Mouse (Mus musculus) forebrain, embryonic 13.5 days (tissue): ENCODE measurements around the gene Cadm4. TPM values are rescaled to one million over a fixed set of nuclear protein-coding genes. Genes with fewer than 3 reads are reported as not detected.

Experiments used
- ATAC-seq: fragments of 200-750 bp; cut with Nextera tagmentation; 2 replicates; pipeline ENCODE4 v1.8.0; 2017
- H3K27ac ChIP-seq: fragments of 300-500 bp; sonication (generic); 2 replicates; pipeline ENCODE4 v1.5.1; 2015; ENCODE audit warnings: inconsistent platforms, mild to moderate bottlenecking, moderate library complexity
- H3K27me3 ChIP-seq: fragments of 300-500 bp; sonication (generic); 2 replicates; pipeline ENCODE4 v1.6.1; 2015; ENCODE audit warnings: mild to moderate bottlenecking, inconsistent platforms
- H3K36me3 ChIP-seq: fragments of 300-500 bp; sonication (generic); 2 replicates; pipeline ENCODE4 v1.6.1; 2015; ENCODE audit warnings: mild to moderate bottlenecking, inconsistent platforms; ENCODE audit not compliant: poor library complexity, severe bottlenecking
- H3K4me1 ChIP-seq: fragments of 300-500 bp; sonication (generic); 2 replicates; pipeline ENCODE4 v1.6.1; 2015; ENCODE audit warnings: inconsistent platforms
- H3K4me2 ChIP-seq: fragments of 300-500 bp; sonication (generic); 2 replicates; pipeline ENCODE4 v1.6.1; 2015; ENCODE audit warnings: inconsistent platforms, mild to moderate bottlenecking, moderate library complexity
- H3K4me3 ChIP-seq: fragments of 300-500 bp; sonication (generic); 2 replicates; pipeline ENCODE4 v1.5.1; 2015; ENCODE audit warnings: mild to moderate bottlenecking, inconsistent platforms
- H3K9ac ChIP-seq: fragments of 300-500 bp; sonication (generic); 2 replicates; pipeline ENCODE4 v1.6.1; 2015; ENCODE audit warnings: mild to moderate bottlenecking, inconsistent platforms
- H3K9me3 ChIP-seq: fragments of 300-500 bp; sonication (generic); replicated peaks from 2 replicates; pipeline ENCODE4 v1.6.1; 2016; ENCODE audit warnings: inconsistent platforms
- WGBS: fragments of 180-500 bp; shearing (Covaris S2); methylation state at CpG from one replicate; pipeline ENCODE4 v1.1.7; 2015; 5-methylcytosine and 5-hydroxymethylcytosine counted together
- polyA plus RNA-seq: library from polyadenylated mRNA; unstranded; fragments of >200 nt; fragmentation: Nextera tagmentation; extraction: Ambion mirVana; gene quantifications from 2 replicates; pipeline ENCODE4 v1.2.1, GENCODE M21; 2015

The Cadm4 gene
- polyA plus RNA-seq, 1 experiment from 2014 or later, result 45.8 TPM

- H3K4me3 ChIP-seq, result no peak overlapping the region
- H3K9ac ChIP-seq, result no peak overlapping the region
- H3K4me2 ChIP-seq, result no peak overlapping the region
- H3K27me3 ChIP-seq, result no peaks in the 10 kb centered on the region
- WGBS, result 85% methylated on average over 6 of the region's 6 CpGs
- no peaks in the 10 kb centered on the region; the same call in 1 of the 2 replicates for H3K9me3 ChIP-seq
- no peaks in the 10 kb centered on the region for H3K4me1 ChIP-seq
- H3K27ac ChIP-seq, result no peak overlapping the region
- no peak for ATAC-seq
- peaks cover 1% of the 10 kb centered on the region; the same call in 1 of the 2 replicates for H3K36me3 ChIP-seq
Measured at GRCm38 (mm10) chr7:24523723-24524122, 41.9 kb downstream of the Cadm4 start.

GRCm38 (mm10) chr7:24524978-24525377 is 43.2 kb downstream of the Cadm4 start:
- Histone ChIP-seq H3K27ac (no peak overlapping the region), H3K9me3 (no peaks in the 10 kb centered on the region), H3K4me1 (peaks cover 10% of the 10 kb centered on the region), H3K27me3 (no peaks in the 10 kb centered on the region), H3K4me3 (no peak overlapping the region), H3K36me3 (no peaks in the 10 kb centered on the region), H3K9ac (no peak overlapping the region), H3K4me2 (no peak overlapping the region)
- no peak for ATAC-seq
- 80% methylated on average over 6 of the region's 6 CpGs for WGBS

- no peak overlapping the region for H3K27ac ChIP-seq
- ATAC-seq, result no peak
- no peak overlapping the region for H3K4me3 ChIP-seq
- WGBS, result 87% methylated on average over 12 of the region's 12 CpGs
- no peaks in the 10 kb centered on the region for H3K9me3 ChIP-seq
- no peak overlapping the region for H3K4me2 ChIP-seq
- H3K4me1 ChIP-seq, result peaks cover 10% of the 10 kb centered on the region
- H3K27me3 ChIP-seq, result no peaks in the 10 kb centered on the region
- H3K36me3 ChIP-seq, result no peaks in the 10 kb centered on the region
- no peak overlapping the region for H3K9ac ChIP-seq
Measured at GRCm38 (mm10) chr7:24525686-24526420, 44.0 kb downstream of the Cadm4 start.

GRCm38 (mm10) chr7:24528861-24529260 is 47.0 kb downstream of the Cadm4 start:
- Histone ChIP-seq H3K9ac (no peak overlapping the region), H3K4me2 (no peak overlapping the region), H3K27ac (no peak overlapping the region), H3K4me3 (no peak overlapping the region), H3K27me3 (peaks cover 10% of the 10 kb centered on the region), H3K9me3 (no peaks in the 10 kb centered on the region), H3K4me1 (peaks cover 35% of the 10 kb centered on the region), H3K36me3 (peaks cover 8% of the 10 kb centered on the region)
- no peak for ATAC-seq
- 95% methylated on average over 11 of the region's 11 CpGs for WGBS

- H3K9me3 ChIP-seq, result no peaks in the 10 kb centered on the region
- H3K27ac ChIP-seq, result peak overlapping the region; percentile 89; the same call in 1 of the 2 replicates
- peaks cover 42% of the 10 kb centered on the region for H3K4me1 ChIP-seq
- peak overlapping the region; percentile 74 for H3K4me3 ChIP-seq
- peak overlapping the region; percentile 94 for H3K4me2 ChIP-seq
- no peak for ATAC-seq
- H3K27me3 ChIP-seq, result peaks cover 15% of the 10 kb centered on the region
- WGBS, result 55% methylated on average over 11 of the region's 11 CpGs
- H3K9ac ChIP-seq, result peak overlapping the region; percentile 96
- peaks cover 15% of the 10 kb centered on the region for H3K36me3 ChIP-seq
Measured at GRCm38 (mm10) chr7:24529580-24529979, 47.8 kb downstream of the Cadm4 start.

- peaks cover 15% of the 10 kb centered on the region for H3K27me3 ChIP-seq
- H3K36me3 ChIP-seq, result peaks cover 23% of the 10 kb centered on the region
- WGBS, result under 1% methylated on average over 44 of the region's 44 CpGs
- H3K27ac ChIP-seq, result peak within 1 kb of the TSS; percentile 89
- peak within 1 kb of the TSS; percentile 74 for H3K4me3 ChIP-seq
- H3K4me2 ChIP-seq, result peak within 1 kb of the TSS; percentile 94
- no peaks in the 10 kb centered on the region for H3K9me3 ChIP-seq
- peaks cover 46% of the 10 kb centered on the region for H3K4me1 ChIP-seq
- H3K9ac ChIP-seq, result peak within 1 kb of the TSS; percentile 96
- ATAC-seq, result peak; percentile 96
Measured at GRCm38 (mm10) chr7:24530062-24530931, 48.5 kb downstream of the Cadm4 start, which contains the start of gene Irgq. Irgq (plus strand) TSS chr7:24530689.

GRCm38 (mm10) chr7:24531211-24531971 is 49.6 kb downstream of the Cadm4 start:
- peak overlapping the region; percentile 94 for H3K4me2 ChIP-seq
- peaks cover 34% of the 10 kb centered on the region for H3K36me3 ChIP-seq
- peaks cover 46% of the 10 kb centered on the region for H3K4me1 ChIP-seq
- ATAC-seq, result peak; percentile 65
- peak overlapping the region; percentile 89 for H3K27ac ChIP-seq
- peaks cover 15% of the 10 kb centered on the region for H3K27me3 ChIP-seq
- under 1% methylated on average over 43 of the region's 43 CpGs for WGBS
- peak overlapping the region; percentile 74 for H3K4me3 ChIP-seq
- no peaks in the 10 kb centered on the region for H3K9me3 ChIP-seq
- H3K9ac ChIP-seq, result peak overlapping the region; percentile 96

GRCm38 (mm10) chr7:24533031-24533571 is 51.3 kb downstream of the Cadm4 start:
- peak overlapping the region; percentile 12; the same call in 1 of the 2 replicates for H3K4me3 ChIP-seq
- 63% methylated on average over 28 of the region's 28 CpGs for WGBS
- no peak for ATAC-seq
- peaks cover 15% of the 10 kb centered on the region for H3K27me3 ChIP-seq
- H3K4me2 ChIP-seq, result peak overlapping the region; percentile 47; the same call in 1 of the 2 replicates
- H3K9ac ChIP-seq, result 0 out of 2 replicates have a peak overlapping the region, but pooled peaks have one; percentile 18
- peaks cover 50% of the 10 kb centered on the region for H3K4me1 ChIP-seq
- H3K27ac ChIP-seq, result no peak overlapping the region
- H3K9me3 ChIP-seq, result no peaks in the 10 kb centered on the region
- H3K36me3 ChIP-seq, result peaks cover 38% of the 10 kb centered on the region

- Histone ChIP-seq H3K4me3 (peak overlapping the region; percentile 12), H3K4me2 (peak overlapping the region; percentile 47), H3K9ac (peak overlapping the region; percentile 48), H3K36me3 (peaks cover 41% of the 10 kb centered on the region), H3K4me1 (peaks cover 50% of the 10 kb centered on the region), H3K9me3 (no peaks in the 10 kb centered on the region), H3K27me3 (peaks cover 15% of the 10 kb centered on the region), H3K27ac (no peak overlapping the region)
- WGBS, result 14% methylated on average over 40 of the region's 42 CpGs
- no peak for ATAC-seq
Measured at GRCm38 (mm10) chr7:24533806-24534205, 52.0 kb downstream of the Cadm4 start.

GRCm38 (mm10) chr7:24534301-24534700 is 52.5 kb downstream of the Cadm4 start:
- Histone ChIP-seq H3K4me1 (peaks cover 46% of the 10 kb centered on the region), H3K27ac (no peak overlapping the region), H3K36me3 (peaks cover 44% of the 10 kb centered on the region), H3K27me3 (peaks cover 15% of the 10 kb centered on the region), H3K4me3 (peak overlapping the region; percentile 12), H3K9ac (peak overlapping the region; percentile 48; the same call in 1 of the 2 replicates), H3K9me3 (no peaks in the 10 kb centered on the region), H3K4me2 (peak overlapping the region; percentile 47)
- WGBS, result 38% methylated on average over 19 of the region's 19 CpGs
- no peak for ATAC-seq

- Histone ChIP-seq H3K9me3 (no peaks in the 10 kb centered on the region), H3K4me2 (no peak overlapping the region), H3K36me3 (peaks cover 44% of the 10 kb centered on the region), H3K27ac (no peak overlapping the region), H3K4me3 (no peak overlapping the region), H3K9ac (no peak overlapping the region), H3K27me3 (peaks cover 15% of the 10 kb centered on the region), H3K4me1 (peaks cover 30% of the 10 kb centered on the region)
- no peak for ATAC-seq
- WGBS, result 82% methylated on average over 4 of the region's 4 CpGs
Measured at GRCm38 (mm10) chr7:24537081-24537480, 55.3 kb downstream of the Cadm4 start.
